Mouse (Mus musculus) heart, embryonic 11.5 days (tissue): Measurements from ENCODE around the gene Olfr263. TPM values are rescaled to one million over a fixed set of nuclear protein-coding genes. Genes with fewer than 3 reads are reported as not detected.
"Not testable (repeated sequence)": the region's sequence is repeated elsewhere in the genome, so short reads cannot be mapped to it uniquely, and the experiment has no call there.

Experiments
- ATAC-seq: fragments of 200-750 bp; cut with Nextera tagmentation; replicated peaks from 2 replicates; pipeline ENCODE4 v1.8.0; 2017; ENCODE audit warnings: moderate library complexity; ENCODE audit not compliant: insufficient number of reproducible peaks, low FRiP score, low TSS enrichment
- H3K27ac ChIP-seq: fragments of 300-500 bp; sonication (generic); 2 replicates; pipeline ENCODE4 v1.5.1; 2014; ENCODE audit warnings: mild to moderate bottlenecking, low read depth, low read length
- H3K27me3 ChIP-seq: fragments of 300-500 bp; sonication (generic); 2 replicates; pipeline ENCODE4 v1.6.1; 2014; ENCODE audit warnings: mild to moderate bottlenecking, low read length, mixed read lengths; ENCODE audit not compliant: control insufficient read depth, insufficient read depth
- H3K36me3 ChIP-seq: fragments of 300-500 bp; sonication (generic); 2 replicates; pipeline ENCODE4 v1.6.1; 2014; ENCODE audit warnings: mild to moderate bottlenecking, low read length, moderate library complexity, mixed read lengths; ENCODE audit not compliant: control insufficient read depth, insufficient read depth
- H3K4me1 ChIP-seq: fragments of 300-500 bp; sonication (generic); 2 replicates; pipeline ENCODE4 v1.6.1; 2014; ENCODE audit warnings: low read length; ENCODE audit not compliant: control insufficient read depth, insufficient read depth
- H3K4me2 ChIP-seq: fragments of 300-500 bp; sonication (generic); 2 replicates; pipeline ENCODE4 v1.6.1; 2014; ENCODE audit warnings: mild to moderate bottlenecking, moderate library complexity
- H3K4me3 ChIP-seq: fragments of 300-500 bp; sonication (generic); 2 replicates; pipeline ENCODE4 v1.5.1; 2014; ENCODE audit warnings: low read depth, low read length
- H3K9ac ChIP-seq: fragments of 300-500 bp; sonication (generic); 2 replicates; pipeline ENCODE4 v1.6.1; 2014; ENCODE audit warnings: mild to moderate bottlenecking, low read depth, low read length, moderate library complexity
- H3K9me3 ChIP-seq: fragments of 300-500 bp; sonication (generic); replicated peaks from 2 replicates; pipeline ENCODE4 v1.6.1; 2016; ENCODE audit warnings: low read length; ENCODE audit not compliant: control insufficient read depth
- WGBS: fragments of 180-500 bp; shearing (Covaris S2); extraction: QIAGEN DNeasy Blood & Tissue Kit; methylation state at CpG from one replicate; pipeline ENCODE4 v1.1.7; 2014; ENCODE audit not compliant: insufficient replicate concordance; 5-methylcytosine and 5-hydroxymethylcytosine counted together
- polyA plus RNA-seq: library from polyadenylated mRNA; unstranded; fragments of >200 nt; fragmentation: Nextera tagmentation; extraction: Ambion mirVana; gene quantifications from 2 replicates; pipeline ENCODE4 v1.2.1, GENCODE M21; 2014

Gene Olfr263
- not detected in 2 replicates for polyA plus RNA-seq

GRCm38 (mm10) chr13:21129339-21129738 is at the start of gene Olfr263:
Gene Olfr263 (plus strand): TSS chr13:21129639.
- H3K36me3 ChIP-seq, H3K27me3 ChIP-seq, ATAC-seq, H3K27ac ChIP-seq, H3K4me3 ChIP-seq, H3K4me1 ChIP-seq, H3K9me3 ChIP-seq, H3K9ac ChIP-seq, H3K4me2 ChIP-seq: not testable (repeated sequence)
- WGBS = 78% methylated on average over 3 of the region's 3 CpGs

GRCm38 (mm10) chr13:21082686-21083085 is 46.8 kb upstream of the Olfr263 start:
- H3K9me3 ChIP-seq = no peaks in the 10 kb centered on the region
- H3K4me3 ChIP-seq = no peak overlapping the region
- ATAC-seq = no peak
- no peaks in the 10 kb centered on the region for H3K27me3 ChIP-seq
- 56% methylated on average over 2 of the region's 2 CpGs for WGBS
- H3K4me2 ChIP-seq = no peak overlapping the region
- H3K9ac ChIP-seq = no peak overlapping the region
- H3K36me3 ChIP-seq = no peaks in the 10 kb centered on the region
- H3K4me1 ChIP-seq = no peaks in the 10 kb centered on the region
- H3K27ac ChIP-seq = no peak overlapping the region

- H3K4me1 ChIP-seq = no peaks in the 10 kb centered on the region
- H3K36me3 ChIP-seq = no peaks in the 10 kb centered on the region
- WGBS = 84% methylated on average over 3 of the region's 3 CpGs
- no peak for ATAC-seq
- H3K27me3 ChIP-seq = no peaks in the 10 kb centered on the region
- H3K27ac ChIP-seq = no peak overlapping the region
- H3K4me2 ChIP-seq = no peak overlapping the region
- no peak overlapping the region for H3K4me3 ChIP-seq
- H3K9me3 ChIP-seq = no peaks in the 10 kb centered on the region
- no peak overlapping the region for H3K9ac ChIP-seq
These were observed 19.7 kb upstream of the Olfr263 start for GRCm38 (mm10) chr13:21109759-21110158.

GRCm38 (mm10) chr13:21110441-21110840 is 19.0 kb upstream of the Olfr263 start:
- no peaks in the 10 kb centered on the region for H3K27me3 ChIP-seq
- H3K9me3 ChIP-seq = no peaks in the 10 kb centered on the region
- H3K27ac ChIP-seq = no peak overlapping the region
- H3K36me3 ChIP-seq = no peaks in the 10 kb centered on the region
- WGBS = 80% methylated on average over 6 of the region's 6 CpGs
- no peak overlapping the region for H3K4me2 ChIP-seq
- H3K4me1 ChIP-seq = no peaks in the 10 kb centered on the region
- ATAC-seq = no peak
- no peak overlapping the region for H3K9ac ChIP-seq
- H3K4me3 ChIP-seq = no peak overlapping the region

GRCm38 (mm10) chr13:21111183-21111582 is 18.3 kb upstream of the Olfr263 start, which contains the start of gene Olfr1369-ps1:
Gene Olfr1369-ps1 (plus strand): TSS chr13:21111483.
- not testable (repeated sequence) for H3K4me2 ChIP-seq, H3K27me3 ChIP-seq, H3K9ac ChIP-seq, H3K27ac ChIP-seq, ATAC-seq, H3K36me3 ChIP-seq, H3K4me3 ChIP-seq, H3K4me1 ChIP-seq, H3K9me3 ChIP-seq
- 78% methylated on average over 3 of the region's 3 CpGs for WGBS

GRCm38 (mm10) chr13:21114121-21114520 is 15.3 kb upstream of the Olfr263 start:
- Histone ChIP-seq H3K9ac (no peak overlapping the region), H3K9me3 (no peaks in the 10 kb centered on the region), H3K4me2 (no peak overlapping the region), H3K27ac (no peak overlapping the region), H3K4me3 (no peak overlapping the region), H3K36me3 (no peaks in the 10 kb centered on the region), H3K4me1 (no peaks in the 10 kb centered on the region), H3K27me3 (no peaks in the 10 kb centered on the region)
- ATAC-seq = no peak
- WGBS = 54% methylated on average over 4 of the region's 4 CpGs

GRCm38 (mm10) chr13:21142421-21142820 is 13.0 kb downstream of the Olfr263 start:
- Histone ChIP-seq H3K4me2 (no peak overlapping the region), H3K27me3 (no peaks in the 10 kb centered on the region), H3K9ac (no peak overlapping the region), H3K9me3 (no peaks in the 10 kb centered on the region), H3K4me3 (no peak overlapping the region), H3K36me3 (no peaks in the 10 kb centered on the region), H3K4me1 (no peaks in the 10 kb centered on the region), H3K27ac (no peak overlapping the region)
- ATAC-seq = no peak
- 32% methylated on average over 8 of the region's 8 CpGs for WGBS

GRCm38 (mm10) chr13:21145767-21146166 is 16.3 kb downstream of the Olfr263 start, which contains the start of gene Olfr1368:
Gene Olfr1368 (minus strand): TSS chr13:21145867.
- Histone ChIP-seq H3K4me1 (no peaks in the 10 kb centered on the region), H3K9me3 (no peaks in the 10 kb centered on the region), H3K27ac (no peak within 1 kb of the TSS), H3K36me3 (no peaks in the 10 kb centered on the region), H3K4me3 (no peak within 1 kb of the TSS), H3K27me3 (no peaks in the 10 kb centered on the region), H3K4me2 (no peak within 1 kb of the TSS), H3K9ac (no peak within 1 kb of the TSS)
- ATAC-seq = no peak
- WGBS = 63% methylated on average over 4 of the region's 4 CpGs

GRCm38 (mm10) chr13:21155888-21156287 is 26.4 kb downstream of the Olfr263 start:
- no peaks in the 10 kb centered on the region for H3K4me1 ChIP-seq
- ATAC-seq = no peak
- 67% methylated on average over 5 of the region's 5 CpGs for WGBS
- H3K9me3 ChIP-seq = no peaks in the 10 kb centered on the region
- no peak overlapping the region for H3K9ac ChIP-seq
- no peaks in the 10 kb centered on the region for H3K27me3 ChIP-seq
- H3K4me3 ChIP-seq = no peak overlapping the region
- no peak overlapping the region for H3K27ac ChIP-seq
- no peaks in the 10 kb centered on the region for H3K36me3 ChIP-seq
- H3K4me2 ChIP-seq = no peak overlapping the region
